Mouse (Mus musculus): ENCODE data around the gene Epha1. TPM values are rescaled to one million over a fixed set of nuclear protein-coding genes. Genes with fewer than 3 reads are reported as not detected.

Epha1 gene
- not detected for total RNA-seq (2021)
- long read RNA-seq, experiment 1: 0 reads
- long read RNA-seq, experiment 2: 0 reads

DNA sequence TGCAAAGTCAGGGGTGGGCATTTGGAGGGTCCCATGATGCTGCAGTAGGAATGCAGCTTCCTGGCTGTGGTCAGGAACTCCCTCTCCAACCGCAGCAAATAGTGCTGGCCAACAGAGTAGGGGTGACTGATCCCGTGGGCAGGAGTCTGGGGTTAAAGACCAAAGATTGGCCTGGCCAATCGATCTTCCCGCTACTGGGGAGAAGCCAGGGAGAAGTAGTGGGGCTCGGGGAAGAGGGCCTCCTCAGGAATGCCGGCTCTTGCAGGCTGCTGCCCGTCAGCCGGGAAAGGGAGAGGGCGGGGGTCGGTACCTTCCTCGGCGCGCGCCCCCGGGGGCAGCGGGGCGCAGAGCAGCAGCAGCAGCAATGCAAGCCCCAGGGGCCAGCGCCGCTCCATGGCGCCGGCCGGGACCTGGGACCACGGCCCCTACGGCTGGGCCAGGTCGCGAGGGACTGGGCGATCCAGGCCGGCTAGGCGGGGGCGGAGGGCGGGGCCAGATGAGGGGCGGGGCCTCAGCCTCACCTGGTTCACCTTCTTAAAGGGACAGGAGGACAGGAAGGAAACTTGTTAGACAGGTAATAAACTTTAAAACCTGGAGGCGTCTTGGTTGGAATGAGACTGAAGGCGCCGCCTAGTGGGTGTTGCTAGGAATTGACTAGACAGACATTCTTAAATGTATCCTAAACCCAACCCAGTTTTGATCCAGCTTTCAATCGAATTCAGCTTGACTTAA, at the start of gene Epha1:
TSS of gene Epha1 (minus strand) at position 453 of the 732 bp plus-strand sequence.
- H3K27ac ChIP-seq: no peak within 1 kb of the TSS
- TF ChIP-seq CTCF (conservative IDR thresholded peaks at IDR 0.05): peak; percentile 87

DNA sequence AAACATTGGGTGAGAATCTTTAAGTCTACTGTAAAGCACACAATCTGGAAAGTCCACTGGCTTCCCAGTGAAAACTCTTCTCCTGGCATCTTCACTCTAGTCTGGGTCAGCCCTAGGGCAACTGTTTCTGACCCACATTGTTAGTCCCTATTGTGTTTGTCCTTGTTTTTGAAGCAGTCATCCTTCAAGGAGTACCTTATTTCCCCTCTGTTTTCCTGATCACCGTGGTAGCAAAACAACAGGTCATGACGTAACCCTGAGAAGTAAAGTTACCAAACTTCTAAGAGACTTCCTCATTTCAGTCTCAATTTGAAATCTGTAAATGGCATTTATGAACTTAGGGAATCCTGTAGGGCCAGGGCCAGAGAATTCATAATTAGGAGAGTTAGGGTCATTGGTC, 48.4 kb upstream of the Epha1 start:
- Histone ChIP-seq H3K4me3 (no peak overlapping the region), H3K27ac (no peak overlapping the region)
- no peak for DNase-seq (ENCODE audit: low spot score in 2 of 2)
- TF ChIP-seq CTCF (conservative IDR thresholded peaks at IDR 0.05): no peak

More for the DNA sequence above, at the start of gene Epha1:
- peak in 1 of 2 experiments; percentile 72 for DNase-seq (ENCODE audit: low spot score in 2 of 2)
- H3K4me3 ChIP-seq: peak within 1 kb of the TSS; percentile 49

DNA sequence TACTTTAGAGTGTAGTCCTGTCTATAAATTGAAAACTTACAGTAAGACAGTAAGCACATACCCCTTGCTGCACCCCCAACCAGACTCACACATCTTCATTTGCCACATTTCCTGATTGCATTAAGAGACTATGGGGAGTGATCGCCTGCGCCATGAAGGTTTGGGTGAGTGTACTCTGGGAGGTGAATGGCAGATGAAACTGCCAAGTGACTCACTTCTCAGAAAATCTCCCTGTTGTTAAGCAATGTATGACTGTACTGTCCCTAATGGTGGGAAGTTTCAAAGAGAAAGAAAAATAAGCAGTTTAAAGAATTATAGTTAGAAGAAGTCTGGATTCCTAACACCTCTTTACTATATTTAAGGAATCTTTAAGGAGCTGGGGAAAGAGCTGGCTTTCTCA, 46.4 kb upstream of the Epha1 start:
- Histone ChIP-seq H3K27ac (no peak overlapping the region), H3K4me3 (no peak overlapping the region)
- no peak for DNase-seq (ENCODE audit: low spot score in 2 of 2)
- TF ChIP-seq CTCF (conservative IDR thresholded peaks at IDR 0.05): no peak

DNA sequence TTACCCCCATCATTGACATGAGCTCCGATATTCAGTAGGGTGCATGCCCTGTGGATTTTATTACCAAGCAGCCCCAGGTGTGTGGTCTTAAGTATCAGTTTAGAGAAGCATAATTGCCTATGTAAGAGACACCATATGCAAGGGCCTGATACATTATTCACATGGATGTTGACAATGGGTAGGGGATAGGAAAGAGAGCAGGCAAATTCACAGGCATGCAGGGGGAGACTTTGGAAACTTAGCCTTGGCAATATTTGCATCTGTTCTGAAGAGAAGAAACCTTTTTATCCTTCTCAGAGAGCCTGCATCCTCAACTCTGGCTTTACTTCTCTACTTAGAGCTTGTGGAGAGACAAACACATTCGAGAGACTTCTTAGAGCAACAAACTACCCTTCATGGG, 32.1 kb upstream of the Epha1 start, which contains the start of gene Tas2r135:
TSS of gene Tas2r135 (plus strand) at position 301 of the 400 bp plus-strand sequence.
- Histone ChIP-seq H3K27ac (no peak within 1 kb of the TSS), H3K4me3 (no peak within 1 kb of the TSS)
- DNase-seq (ENCODE audit: low spot score in 2 of 2): no peak
- no peak for TF ChIP-seq CTCF (conservative IDR thresholded peaks at IDR 0.05)

DNA sequence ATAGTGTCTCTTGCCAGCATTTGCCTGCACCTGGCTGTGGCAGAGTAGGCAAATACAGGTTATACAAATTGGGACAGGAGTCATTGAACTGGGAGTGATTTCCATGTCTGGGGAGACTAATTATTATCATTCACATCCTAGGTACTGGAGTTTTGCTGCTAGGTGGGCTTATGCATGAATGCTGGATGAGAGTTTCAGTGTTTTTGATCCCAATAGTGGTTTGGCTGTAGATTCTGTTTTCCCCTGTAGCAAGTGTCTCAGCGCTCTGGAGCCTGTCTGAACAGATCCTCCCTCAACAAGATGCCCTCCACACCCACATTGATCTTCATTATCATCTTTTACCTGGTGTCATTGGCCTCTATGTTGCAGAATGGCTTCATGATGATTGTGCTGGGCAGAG, 26.9 kb upstream of the Epha1 start, which contains the start of gene Tas2r143:
TSS of gene Tas2r143 (plus strand) at position 301 of the 400 bp plus-strand sequence.
- no peak for TF ChIP-seq CTCF (conservative IDR thresholded peaks at IDR 0.05)
- no peak within 1 kb of the TSS for H3K27ac ChIP-seq
- H3K4me3 ChIP-seq: no peak within 1 kb of the TSS
- DNase-seq (ENCODE audit: low spot score in 2 of 2): no peak

DNA sequence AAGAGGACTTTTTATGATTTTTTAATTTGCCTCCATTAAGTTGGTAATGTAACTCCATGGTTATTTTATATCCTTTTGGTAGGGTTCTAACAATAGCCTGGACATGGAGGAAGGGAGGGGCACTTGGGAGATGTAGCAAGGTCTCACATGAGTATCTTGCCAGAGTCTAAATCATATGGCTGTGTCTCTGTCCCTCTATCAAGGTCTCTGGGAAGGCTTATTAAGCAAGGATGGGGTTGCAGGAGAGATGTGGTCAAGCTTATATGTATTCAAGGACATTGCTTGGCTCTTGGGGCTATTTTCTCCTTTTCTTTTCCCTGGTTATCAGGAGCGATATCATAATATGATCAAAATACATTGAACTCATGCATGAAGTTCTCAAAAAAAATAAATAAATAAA, 25.9 kb upstream of the Epha1 start:
- TF ChIP-seq CTCF (conservative IDR thresholded peaks at IDR 0.05): no peak
- DNase-seq (ENCODE audit: low spot score in 2 of 2): no peak
- no peak overlapping the region for H3K27ac ChIP-seq
- H3K4me3 ChIP-seq: no peak overlapping the region

DNA sequence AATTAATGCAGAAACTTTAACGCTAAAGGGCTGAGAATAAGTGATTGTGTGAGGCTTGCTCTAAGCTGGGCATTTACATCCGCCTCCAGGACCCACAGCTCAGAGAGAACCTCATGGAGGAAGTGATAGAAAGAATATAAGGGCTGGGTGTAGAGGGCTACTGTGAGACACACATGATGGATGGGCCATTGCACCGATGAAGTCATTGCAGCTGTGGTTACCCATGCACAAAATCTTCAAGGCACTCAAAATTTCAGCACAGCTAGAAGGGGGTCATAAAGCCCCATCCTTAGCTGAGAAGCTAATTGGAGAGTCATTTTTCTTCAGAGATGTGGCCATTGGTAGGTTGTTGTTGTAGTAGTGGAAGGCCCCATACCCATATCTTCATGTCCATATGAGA, 25.2 kb upstream of the Epha1 start:
- Histone ChIP-seq H3K4me3 (no peak overlapping the region), H3K27ac (no peak overlapping the region)
- DNase-seq (ENCODE audit: low spot score in 2 of 2): no peak
- no peak for TF ChIP-seq CTCF (conservative IDR thresholded peaks at IDR 0.05)

DNA sequence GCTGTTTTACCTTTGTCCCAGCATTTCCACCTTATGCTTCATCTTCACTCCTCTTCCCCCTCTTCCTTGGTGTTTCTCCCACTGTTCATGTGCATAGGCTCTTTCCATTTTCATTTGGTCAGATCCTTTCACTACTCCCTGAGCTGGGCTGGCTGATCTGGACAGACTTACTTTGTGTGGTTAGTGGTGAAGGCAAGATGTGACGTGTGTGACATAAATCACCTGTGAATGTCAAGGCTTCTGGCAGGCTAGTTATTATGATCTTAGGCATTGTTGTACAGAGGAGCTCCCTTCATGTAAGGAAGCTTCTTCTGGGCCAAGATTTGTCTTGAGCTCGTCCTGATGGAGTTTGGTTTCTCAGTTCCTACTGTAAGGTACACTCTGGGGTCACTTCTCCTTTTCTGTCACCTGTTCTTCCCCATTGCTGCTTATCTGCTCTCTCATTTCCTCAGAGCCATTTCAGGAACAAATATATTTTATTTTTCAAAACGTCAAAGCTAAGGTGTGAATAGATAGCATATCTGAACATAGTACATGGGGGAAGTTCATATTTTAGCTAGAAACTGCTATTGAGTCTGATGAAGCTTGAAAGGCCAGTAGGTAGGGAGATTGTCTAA, 24.1 kb upstream of the Epha1 start:
- no peak for TF ChIP-seq CTCF (conservative IDR thresholded peaks at IDR 0.05)
- H3K27ac ChIP-seq: no peak overlapping the region
- no peak for DNase-seq (ENCODE audit: low spot score in 2 of 2)
- no peak overlapping the region for H3K4me3 ChIP-seq

DNA sequence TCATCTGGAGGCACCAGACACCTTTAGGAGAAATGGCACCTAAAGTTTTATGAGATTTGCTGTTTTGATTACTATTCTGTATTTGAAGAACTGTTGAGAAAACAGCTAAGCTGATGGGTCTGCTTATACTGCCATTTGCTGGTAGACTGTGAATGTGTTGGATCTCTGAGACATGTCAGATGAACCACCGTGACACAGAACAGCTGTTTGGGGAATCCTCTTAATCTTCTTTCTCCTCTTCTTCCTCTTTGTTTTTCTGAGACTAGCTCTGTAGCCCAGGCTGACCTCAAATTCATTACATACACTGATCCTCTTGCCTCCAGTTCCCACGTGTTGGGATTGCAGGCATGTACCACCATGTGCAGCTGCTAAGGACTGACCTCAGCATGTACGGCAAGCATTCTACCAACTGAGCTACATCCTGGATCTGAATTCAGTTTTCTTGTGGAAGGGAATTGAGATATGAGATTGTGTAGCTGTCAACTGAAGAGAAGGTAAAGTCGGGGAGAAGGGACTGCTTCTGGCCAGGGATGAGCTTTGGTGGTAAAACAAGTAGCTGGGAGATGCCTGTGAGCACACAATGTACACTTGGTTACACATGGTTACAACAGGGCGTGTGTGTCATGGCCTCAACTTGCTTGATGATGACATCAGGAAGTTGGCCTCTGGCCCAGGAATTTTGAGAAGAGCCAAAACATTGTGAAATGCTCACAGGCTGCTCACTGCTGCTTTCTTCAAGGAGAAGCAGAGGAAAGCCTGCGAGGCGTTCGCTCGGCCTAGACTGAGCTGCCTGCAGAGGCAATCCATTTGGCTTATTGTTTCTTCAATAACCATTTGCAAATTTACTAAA, 23.1 kb upstream of the Epha1 start:
- no peak overlapping the region for H3K27ac ChIP-seq
- TF ChIP-seq CTCF (conservative IDR thresholded peaks at IDR 0.05): no peak
- DNase-seq (ENCODE audit: low spot score in 2 of 2): no peak
- no peak overlapping the region for H3K4me3 ChIP-seq

DNA sequence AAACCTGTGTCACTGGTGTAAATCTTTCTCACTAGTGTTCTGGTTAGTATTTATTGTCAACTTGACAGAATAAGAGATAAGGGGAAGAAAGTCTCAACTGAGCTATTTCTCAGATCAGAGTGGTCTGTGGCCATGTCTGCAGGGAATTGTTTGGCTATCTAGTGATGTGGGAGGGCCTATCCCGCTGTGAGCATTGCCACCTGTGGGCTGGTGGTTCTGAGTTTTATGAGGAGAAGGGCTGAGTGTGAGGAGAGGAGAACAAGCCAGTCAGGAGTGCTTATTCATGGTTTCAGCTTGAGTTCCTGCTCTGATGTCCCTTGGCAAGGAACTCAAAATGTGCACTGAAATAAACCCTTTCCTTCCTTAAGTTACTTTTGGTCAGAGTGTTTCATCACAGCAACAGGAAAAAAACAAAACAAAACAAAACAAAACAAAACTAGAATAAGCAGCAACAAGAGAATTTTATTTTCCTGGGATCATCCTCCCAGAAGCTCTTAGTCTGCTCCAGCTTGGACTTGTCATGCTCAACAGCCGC, 18.8 kb upstream of the Epha1 start:
- DNase-seq (ENCODE audit: low spot score in 2 of 2): no peak
- TF ChIP-seq CTCF (conservative IDR thresholded peaks at IDR 0.05): no peak
- Histone ChIP-seq H3K4me3 (no peak overlapping the region), H3K27ac (no peak overlapping the region)

DNA sequence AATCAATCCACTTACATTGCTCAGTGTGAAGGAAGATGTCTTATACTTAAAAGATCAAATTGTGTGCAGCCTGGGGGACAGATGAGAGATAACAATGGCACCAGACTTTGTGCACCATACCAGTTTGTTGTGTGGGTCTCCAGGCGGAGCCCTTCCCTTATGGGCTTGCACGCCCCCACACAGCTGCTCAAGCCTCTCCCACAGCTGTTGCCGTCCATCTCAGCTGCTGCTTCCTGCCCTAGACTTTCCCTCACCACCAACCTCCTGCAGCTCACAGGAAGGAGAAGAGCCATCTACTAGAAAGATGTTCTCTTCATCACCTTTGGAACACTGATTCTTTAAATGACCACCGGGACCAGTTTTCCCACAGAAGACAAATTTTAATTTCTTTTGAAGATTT, 12.6 kb upstream of the Epha1 start:
- no peak for DNase-seq (ENCODE audit: low spot score in 2 of 2)
- no peak for TF ChIP-seq CTCF (conservative IDR thresholded peaks at IDR 0.05)
- Histone ChIP-seq H3K4me3 (no peak overlapping the region), H3K27ac (no peak overlapping the region)

DNA sequence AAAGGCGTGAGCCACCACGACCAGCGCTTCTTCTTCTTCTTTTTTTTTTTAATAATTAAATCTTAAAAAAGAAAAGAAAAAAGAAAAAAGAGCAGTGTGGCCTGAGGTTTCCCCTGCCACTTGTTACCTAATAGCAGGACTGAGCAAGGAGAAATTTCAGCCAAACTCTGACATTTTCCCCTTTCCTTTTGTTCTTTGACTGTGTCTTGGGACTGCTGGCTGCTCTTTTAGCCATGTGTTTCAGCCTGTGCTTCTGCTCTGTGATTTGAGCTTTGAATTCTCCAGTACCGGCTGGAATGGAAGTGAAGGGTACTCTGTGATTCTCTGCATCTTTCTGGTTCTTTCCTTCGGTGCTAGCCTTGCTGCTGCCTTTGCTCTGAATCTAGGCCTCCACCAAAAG, 10.3 kb upstream of the Epha1 start:
- no peak overlapping the region for H3K27ac ChIP-seq
- no peak for TF ChIP-seq CTCF (conservative IDR thresholded peaks at IDR 0.05)
- DNase-seq (ENCODE audit: low spot score in 2 of 2): no peak
- no peak overlapping the region for H3K4me3 ChIP-seq

DNA sequence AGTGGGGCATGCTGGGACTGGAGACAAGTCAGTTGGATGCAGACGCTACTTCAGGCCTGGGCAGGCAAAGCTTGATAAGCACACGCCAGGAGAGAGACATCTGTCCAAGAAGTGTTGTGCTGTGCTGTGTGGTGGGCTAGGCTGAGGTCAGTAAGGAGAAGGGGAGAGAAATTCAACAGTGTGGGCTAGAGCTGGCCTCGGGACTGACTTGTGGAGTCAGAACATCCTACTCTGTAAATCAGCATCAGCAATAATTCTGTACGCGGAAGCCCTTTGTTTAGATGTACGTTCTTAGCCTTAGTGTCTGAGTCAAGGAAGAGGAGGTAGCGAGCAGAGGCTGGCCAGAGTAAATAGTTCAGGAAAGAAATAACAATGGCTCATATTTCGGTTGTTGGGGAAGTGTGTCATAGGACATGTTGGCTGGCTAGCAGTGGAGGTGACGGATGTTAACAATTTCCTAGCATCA, 8.9 kb upstream of the Epha1 start:
- no peak for DNase-seq (ENCODE audit: low spot score in 2 of 2)
- H3K27ac ChIP-seq: no peak overlapping the region
- no peak for TF ChIP-seq CTCF (conservative IDR thresholded peaks at IDR 0.05)
- H3K4me3 ChIP-seq: no peak overlapping the region

Measured in layer of hippocampus, adult 2 months (tissue).